Mouse (Mus musculus): ENCODE results near the gene Ndufb3. TPM values are rescaled to one million over a fixed set of nuclear protein-coding genes. Genes with fewer than 3 reads are reported as not detected.
"Not testable (repeated sequence)": the region's sequence is repeated elsewhere in the genome, so short reads cannot be mapped to it uniquely, and the experiment has no call there.

Ndufb3 gene
- 100 to 1,000 TPM in 1 of 2 experiments, 10 to 100 TPM in 1; 91.6 to 107 TPM for total RNA-seq (2021)

DNA sequence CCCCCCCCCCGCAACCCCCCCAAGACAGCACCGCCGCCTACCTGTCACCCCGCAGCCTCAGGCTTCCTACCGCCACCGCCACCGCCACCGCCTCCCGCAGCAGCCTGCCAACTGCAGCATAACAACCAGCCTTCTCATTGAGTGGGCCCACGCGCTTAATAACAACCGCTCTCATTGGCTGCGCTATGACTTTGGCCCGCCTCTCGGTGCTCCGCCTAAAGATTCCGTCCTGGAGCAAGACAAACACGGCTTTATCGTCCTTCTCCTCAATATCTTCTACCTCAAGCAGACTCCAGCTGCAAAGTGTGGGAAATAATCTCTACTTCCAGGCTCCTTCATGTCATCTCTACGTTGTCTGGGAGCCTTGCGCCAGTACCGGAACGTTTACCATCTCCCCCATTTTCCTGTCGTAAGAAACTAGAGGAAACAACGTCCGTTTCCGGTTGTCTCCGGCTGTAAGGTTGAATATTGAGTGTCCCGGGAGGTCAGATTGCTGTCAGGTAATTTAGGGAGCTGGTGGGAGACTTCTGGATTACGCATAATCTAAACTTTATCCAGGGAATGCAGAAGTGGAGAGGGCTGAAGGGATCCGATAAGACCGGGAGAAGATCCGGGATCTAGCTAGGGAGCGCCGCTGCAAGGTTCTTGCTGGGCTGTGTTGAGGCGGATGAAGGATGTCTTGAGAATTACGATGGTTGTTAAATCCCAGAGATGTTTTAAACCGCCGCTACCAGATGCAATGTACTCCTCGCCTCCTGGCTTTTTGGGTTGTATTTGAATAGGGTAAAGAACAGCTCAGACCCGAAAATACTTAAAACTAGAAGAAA lies at the start of gene Ndufb3, which contains the start of gene Fam126b:
Gene Ndufb3, plus strand, starts transcription at position 214 of the 827 bp plus-strand sequence.
Gene Fam126b, minus strand, starts transcription at position 153 of the 827 bp plus-strand sequence.
- peak; percentile 89 to 93 for DNase-seq (ENCODE audit: low spot score in 2 of 2)
- intact Hi-C loops (cut with DNase I): loop anchor here (10.0 kb wide), 1 partner anchor 88 kb away; no protein-coding TSS in a partner anchor

DNA sequence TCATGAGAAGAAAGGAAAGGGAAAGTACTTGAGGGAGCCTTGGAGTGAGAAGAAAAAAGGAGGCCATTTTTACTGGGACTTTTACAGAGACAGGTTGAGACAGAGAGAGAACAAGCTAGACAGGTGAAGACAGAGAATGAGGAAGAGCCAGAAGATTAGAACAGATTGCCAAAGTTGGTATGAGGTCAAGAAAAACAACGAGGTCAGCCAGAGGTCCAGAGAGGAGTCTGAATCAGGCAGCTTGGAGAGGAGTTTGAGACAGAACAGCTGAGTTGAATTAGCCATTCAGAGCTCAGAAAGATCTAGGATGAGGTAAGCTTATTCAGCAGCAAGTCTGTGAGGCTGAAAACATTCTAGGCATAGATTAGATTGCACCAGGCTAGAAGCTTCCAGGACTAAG lies 44.8 kb upstream of the Ndufb3 start:
- DNase-seq (ENCODE audit: low spot score in 2 of 2): no peak
- intact Hi-C loops (cut with DNase I): no loop called here

DNA sequence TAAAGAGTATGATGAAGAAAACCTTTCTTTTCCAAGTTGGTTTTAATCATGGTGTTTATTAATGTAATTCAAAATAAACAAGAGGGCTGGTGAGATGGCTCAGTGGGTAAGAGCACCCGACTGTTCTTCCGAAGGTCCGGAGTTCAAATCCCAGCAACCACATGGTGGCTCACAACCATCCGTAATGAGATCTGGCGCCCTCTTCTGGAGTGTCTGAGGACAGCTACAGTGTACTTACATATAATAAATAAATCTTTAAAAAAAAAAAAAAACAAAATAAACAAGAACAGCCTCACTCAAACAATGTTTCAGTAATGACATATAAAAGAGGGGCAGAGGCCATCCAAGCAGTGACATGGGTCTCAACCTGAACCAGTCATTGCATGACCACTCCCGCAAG lies 25.8 kb upstream of the Ndufb3 start:
- intact Hi-C loops (cut with DNase I): not testable (repeated sequence)

DNA sequence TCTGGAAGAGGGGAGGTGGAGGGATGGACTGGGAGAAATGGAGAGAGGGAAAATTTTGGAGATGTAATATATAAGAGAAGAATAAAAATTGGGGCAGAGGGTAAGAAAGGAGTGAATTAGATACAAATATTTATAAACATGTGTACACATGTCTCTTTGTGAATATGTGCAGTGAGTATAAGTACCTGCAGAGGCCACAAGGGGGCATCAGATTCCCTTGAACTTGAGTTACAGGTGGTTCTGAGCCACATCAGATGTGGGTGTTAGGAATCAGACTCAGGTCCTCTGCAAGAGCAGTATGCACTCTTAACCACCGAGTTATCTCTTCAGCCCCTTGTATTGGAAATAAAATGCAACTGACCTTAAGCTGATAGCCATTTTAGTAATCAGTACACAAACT lies 23.7 kb upstream of the Ndufb3 start:
- no peak for DNase-seq (ENCODE audit: low spot score in 2 of 2)
- intact Hi-C loops (cut with DNase I): no loop called here

More for the DNA sequence above, 25.8 kb upstream of the Ndufb3 start:
- DNase-seq (ENCODE audit: low spot score in 2 of 2): not testable (repeated sequence)

DNA sequence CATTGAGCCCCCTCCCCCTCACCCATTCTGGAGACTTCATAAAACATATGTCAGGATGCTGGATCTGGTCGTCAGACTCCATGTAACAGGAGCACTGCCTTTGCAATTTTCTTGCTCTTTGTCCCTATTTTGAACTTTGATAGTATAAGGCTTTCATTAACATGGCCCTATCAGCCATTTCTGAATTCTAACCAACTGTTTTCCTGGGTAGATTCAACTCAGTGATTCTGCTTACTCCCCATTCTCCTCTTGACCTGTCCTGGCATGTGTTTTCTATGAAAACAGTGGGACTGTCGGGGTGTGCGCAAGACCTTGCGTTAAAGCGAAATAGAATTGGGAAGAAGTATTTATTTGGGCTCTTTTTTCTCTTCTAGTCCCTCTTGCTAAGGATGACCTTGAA lies 21.2 kb upstream of the Ndufb3 start:
- intact Hi-C loops (cut with DNase I): no loop called here
- no peak for DNase-seq (ENCODE audit: low spot score in 2 of 2)

- intact Hi-C loops (cut with DNase I): no loop called here
Measured at GRCm38 (mm10) chr1:58566621-58567020, 19.6 kb upstream of the Ndufb3 start.

GRCm38 (mm10) chr1:58568456-58569130 lies 17.6 kb upstream of the Ndufb3 start:
- intact Hi-C loops (cut with DNase I): no loop called here
- no peak for DNase-seq (ENCODE audit: low spot score in 2 of 2)

More at GRCm38 (mm10) chr1:58566621-58567020, 19.6 kb upstream of the Ndufb3 start:
- no peak for DNase-seq (ENCODE audit: low spot score in 2 of 2)

- DNase-seq (ENCODE audit: low spot score in 2 of 2): no peak
- intact Hi-C loops (cut with DNase I): no loop called here
Measured at GRCm38 (mm10) chr1:58570437-58570836, 15.7 kb upstream of the Ndufb3 start.

- intact Hi-C loops (cut with DNase I): no loop called here
- no peak for DNase-seq (ENCODE audit: low spot score in 2 of 2)
Measured at GRCm38 (mm10) chr1:58579179-58579578, 7.0 kb upstream of the Ndufb3 start.

DNA sequence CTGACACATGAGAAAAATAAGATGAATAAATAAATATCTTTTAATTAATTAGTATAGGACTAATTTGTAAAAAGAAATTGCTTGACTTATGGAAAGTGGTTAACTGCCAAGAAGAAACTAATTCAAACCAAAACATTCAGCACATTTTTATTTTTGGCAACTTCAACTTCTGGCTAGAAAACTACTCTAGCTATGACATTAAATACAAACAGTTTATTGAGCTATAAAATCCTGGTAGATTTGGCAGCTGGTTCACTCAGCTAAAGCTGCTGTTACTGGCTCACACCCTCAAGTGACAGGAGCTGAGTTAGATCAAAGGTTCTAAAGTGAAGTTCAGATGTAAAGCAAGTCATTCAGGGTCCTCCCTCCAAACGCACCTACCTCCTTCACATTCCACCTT lies 3.6 kb upstream of the Ndufb3 start:
- intact Hi-C loops (cut with DNase I): loop anchor here (10.0 kb wide), 1 partner anchor 92 kb away; no protein-coding TSS in a partner anchor

DNA sequence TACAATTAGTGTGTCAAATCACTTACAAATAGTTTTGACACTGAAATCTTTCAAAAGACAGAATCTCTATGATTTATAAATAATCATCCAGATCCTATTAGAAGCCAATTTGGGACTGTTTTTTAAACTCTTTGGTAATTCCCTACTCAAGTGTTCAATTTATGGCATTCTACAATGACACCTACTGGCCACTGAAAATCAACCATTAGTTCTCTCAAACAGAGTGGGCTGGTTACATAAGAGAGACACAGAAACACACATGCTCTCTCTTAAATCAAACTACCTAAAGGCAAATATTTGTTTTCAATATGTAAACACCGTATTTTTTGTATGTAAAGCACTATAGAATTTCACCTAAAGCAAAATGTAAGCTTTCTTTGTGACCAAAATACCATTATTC lies 1.9 kb upstream of the Ndufb3 start:
- intact Hi-C loops (cut with DNase I): loop anchor here (10.0 kb wide), 1 partner anchor 91 kb away; no protein-coding TSS in a partner anchor
- DNase-seq (ENCODE audit: low spot score in 2 of 2): no peak

More for the DNA sequence above, 3.6 kb upstream of the Ndufb3 start:
- DNase-seq (ENCODE audit: low spot score in 2 of 2): no peak

DNA sequence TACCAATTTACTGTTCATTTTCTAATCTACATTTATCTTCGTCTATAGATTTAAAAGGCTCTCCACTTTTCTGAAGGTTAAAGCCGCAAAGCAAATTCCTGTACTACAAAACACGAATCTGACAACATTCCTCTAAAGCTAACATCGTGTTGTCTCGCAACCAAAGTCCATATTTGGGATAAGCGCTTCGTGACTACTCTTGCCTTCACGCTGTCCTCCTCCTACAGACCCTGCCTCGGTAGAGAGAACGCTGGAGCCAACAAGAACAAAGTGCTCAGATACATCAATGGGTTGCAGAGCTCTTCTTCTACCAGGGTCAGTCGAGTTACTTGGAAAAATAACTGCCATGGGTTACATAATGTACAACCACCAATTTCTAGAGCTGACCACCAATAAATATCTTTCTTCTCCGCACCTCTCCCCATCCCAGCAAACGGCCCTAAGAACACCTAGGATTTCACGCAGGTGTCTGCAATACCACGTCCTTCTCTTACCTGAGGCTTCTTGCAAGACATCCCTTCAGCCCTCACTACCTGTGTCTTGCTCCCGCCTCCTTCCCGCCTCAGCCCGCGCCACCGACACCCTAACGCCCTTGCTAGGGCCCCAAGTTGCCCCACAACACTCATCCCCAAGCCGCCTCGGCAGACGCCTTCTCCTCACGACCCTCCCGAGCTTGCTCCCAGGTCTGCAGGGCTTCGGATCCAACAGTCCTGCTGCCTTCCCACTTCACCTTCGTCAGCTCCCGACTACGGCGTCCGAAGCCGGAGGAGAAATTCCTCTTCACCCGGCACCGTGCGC lies 612 bp upstream of the Ndufb3 start:
- intact Hi-C loops (cut with DNase I): loop anchor here (10.0 kb wide), 1 partner anchor 89 kb away; no protein-coding TSS in a partner anchor
- DNase-seq (ENCODE audit: low spot score in 2 of 2): peak; percentile 17 to 31

DNA sequence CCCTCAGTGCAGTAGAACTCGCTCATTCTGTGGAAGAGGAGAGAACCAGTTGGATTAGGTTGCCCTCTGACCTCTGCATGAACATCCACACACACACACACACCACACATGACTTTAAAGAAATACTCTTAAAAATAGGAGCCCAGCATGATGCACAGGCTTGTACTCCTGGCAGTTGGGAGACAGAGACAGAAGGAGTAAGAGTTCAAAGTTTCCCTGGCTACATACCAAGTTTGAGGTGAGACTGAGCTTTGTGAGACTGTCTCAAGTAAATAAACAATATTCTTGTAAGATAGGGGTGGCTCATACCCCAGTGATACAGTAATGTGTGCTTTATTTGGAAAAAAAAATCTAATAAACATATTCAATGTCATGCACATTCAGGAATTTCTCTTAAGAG lies 1.3 kb downstream of the Ndufb3 start:
- intact Hi-C loops (cut with DNase I): loop anchor here (10.0 kb wide), 1 partner anchor 87 kb away; no protein-coding TSS in a partner anchor
- DNase-seq (ENCODE audit: low spot score in 2 of 2): no peak

GRCm38 (mm10) chr1:58602681-58603080 lies 16.5 kb downstream of the Ndufb3 start:
- intact Hi-C loops (cut with DNase I): no loop called here

DNA sequence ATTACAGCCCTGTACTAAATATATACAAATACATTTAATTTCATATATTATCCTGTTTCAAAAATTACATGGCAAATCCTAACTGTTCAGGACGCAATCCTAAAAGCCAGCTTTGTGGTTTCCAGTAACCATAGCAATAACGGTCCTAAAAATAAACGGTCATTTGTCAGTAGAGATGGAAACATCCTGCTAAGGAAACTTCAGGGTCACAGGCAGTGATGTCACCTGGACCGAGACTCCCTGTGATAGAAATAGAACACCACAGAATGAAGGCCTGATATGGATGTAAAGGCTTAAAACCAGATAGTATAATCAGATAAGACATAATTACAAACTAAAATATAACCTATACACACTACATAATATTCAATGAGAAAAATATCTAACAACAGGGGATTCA lies 17.6 kb downstream of the Ndufb3 start:
- DNase-seq (ENCODE audit: low spot score in 2 of 2): no peak
- intact Hi-C loops (cut with DNase I): no loop called here

More at GRCm38 (mm10) chr1:58602681-58603080, 16.5 kb downstream of the Ndufb3 start:
- DNase-seq (ENCODE audit: low spot score in 2 of 2): no peak

DNA sequence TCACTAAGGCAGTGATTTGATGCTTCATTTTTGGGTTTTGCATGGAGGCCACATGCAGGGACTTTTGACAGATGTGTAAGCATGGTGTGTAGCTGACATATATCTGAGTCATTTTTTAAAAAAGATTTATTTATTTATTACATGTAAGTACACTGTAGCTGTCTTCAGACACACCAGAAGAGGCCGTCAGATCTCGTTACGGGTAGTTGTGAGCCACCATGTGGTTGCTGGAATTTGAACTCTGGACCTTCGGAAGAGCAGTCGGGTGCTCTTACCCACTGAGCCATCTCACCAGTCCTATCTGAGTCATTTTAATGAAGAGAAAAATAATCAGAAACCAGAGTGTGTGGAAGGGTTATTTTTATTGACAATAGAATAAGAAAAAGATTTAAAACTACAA lies 23.4 kb downstream of the Ndufb3 start:
- intact Hi-C loops (cut with DNase I); DNase-seq (ENCODE audit: low spot score in 2 of 2): not testable (repeated sequence)

DNA sequence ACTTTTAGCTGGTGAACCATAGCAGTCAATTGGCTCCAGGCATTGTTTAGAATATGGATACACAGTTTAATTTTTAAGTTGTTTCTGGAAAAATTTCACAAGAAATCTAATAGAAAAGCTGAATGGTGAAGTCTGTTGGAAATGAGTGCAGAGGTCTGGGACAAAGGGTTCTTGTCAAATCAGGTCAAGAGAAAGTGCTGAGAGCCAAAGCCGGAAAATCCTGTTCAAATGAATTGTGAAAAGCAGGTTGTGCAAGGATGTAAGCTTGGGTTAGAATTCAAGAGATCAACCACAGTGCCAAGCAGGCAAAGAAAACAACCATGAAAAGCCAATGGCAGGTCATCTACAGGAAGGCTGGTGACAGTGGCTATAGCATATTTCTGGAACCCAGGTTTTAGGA lies 24.0 kb downstream of the Ndufb3 start:
- intact Hi-C loops (cut with DNase I): no loop called here
- no peak for DNase-seq (ENCODE audit: low spot score in 2 of 2)

GRCm38 (mm10) chr1:58610611-58611010 lies 24.4 kb downstream of the Ndufb3 start:
- intact Hi-C loops (cut with DNase I): no loop called here
- no peak for DNase-seq (ENCODE audit: low spot score in 2 of 2)

GRCm38 (mm10) chr1:58613786-58614185 lies 27.6 kb downstream of the Ndufb3 start:
- intact Hi-C loops (cut with DNase I): no loop called here
- DNase-seq (ENCODE audit: low spot score in 2 of 2): no peak

DNA sequence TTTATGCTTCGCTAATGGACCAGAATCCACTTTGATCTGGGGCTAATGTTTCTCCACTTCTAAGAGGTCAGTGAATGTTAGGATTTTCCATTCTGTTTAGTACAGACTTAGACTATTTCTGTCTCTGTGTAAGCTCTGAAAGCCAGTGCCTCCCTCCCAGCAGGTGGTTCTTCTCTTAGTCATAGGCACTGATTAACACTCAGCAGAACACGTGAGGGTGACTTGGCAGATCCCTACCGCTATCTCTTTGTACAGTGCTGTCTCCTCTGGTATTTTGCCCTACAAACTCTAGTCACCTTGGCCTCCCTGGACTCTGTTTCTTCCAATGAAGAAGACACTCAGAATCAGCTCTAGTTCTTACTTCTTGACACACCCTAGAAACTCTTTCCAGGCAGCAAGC lies 28.2 kb downstream of the Ndufb3 start:
- intact Hi-C loops (cut with DNase I): no loop called here

More for the DNA sequence above, 28.2 kb downstream of the Ndufb3 start:
- peak; percentile 36 to 50 for DNase-seq (ENCODE audit: low spot score in 2 of 2)

All from left cerebral cortex, postnatal 36 days (tissue).